ENCODE assay signal across 19 mouse cellular contexts in genomic region chr4:131177889-131178288, GRCm38 (mm10).
DNase-seq lines count a peak whose midpoint lies in the region; ATAC-seq lines count a peak whose summit lies in the region.
"Had no signal": no experiment of that assay in that cellular context is flagged by ENCODE, and none has a peak within 500 bp of the region (broad histone marks: within the 10 kb centered on the region; RNA-seq: fewer than 3 reads in every experiment).

No protein-coding gene starts in this region.

- no peak overlapping the region for H3K4me2 ChIP-seq in midbrain, embryonic 14.5 days (ENCODE audit: low read length)
- H3K4me2 ChIP-seq in embryonic facial prominence, embryonic 13.5 days, result no peak overlapping the region
- peak overlapping the region; percentile 18 for H3K4me2 ChIP-seq in limb, embryonic 12.5 days
- H3K4me2 ChIP-seq: hindbrain, embryonic 15.5 days; midbrain, embryonic 13.5 days had no signal

- H3K4me1 ChIP-seq in midbrain, embryonic 10.5 days, result 0 out of 2 replicates have a peak, but pooled peaks cover 6% of the 10 kb centered on the region
- no peaks in the 10 kb centered on the region for H3K4me1 ChIP-seq in midbrain, embryonic 14.5 days (ENCODE audit: control insufficient read depth, insufficient read depth, low read length)
- peaks cover 24% of the 10 kb centered on the region for H3K4me1 ChIP-seq in embryonic facial prominence, embryonic 13.5 days
- H3K4me1 ChIP-seq in limb, embryonic 12.5 days (replicated peaks), result peaks cover 48% of the 10 kb centered on the region

- no peak for ATAC-seq in midbrain, embryonic 14.5 days (ENCODE audit: low FRiP score, low TSS enrichment)
- ATAC-seq in embryonic facial prominence, embryonic 13.5 days (ENCODE audit: insufficient number of reproducible peaks, insufficient read depth, low FRiP score, low TSS enrichment, low read depth), result no peak
- 0 out of 2 replicates have a peak, but pooled peaks have one; percentile 36 for ATAC-seq in limb, embryonic 12.5 days (ENCODE audit: insufficient number of reproducible peaks, insufficient read depth, low FRiP score, low TSS enrichment, low read depth)
- ATAC-seq in activated CD4-positive, CD25-positive, alpha-beta regulatory T cell, adult 4 months, result no peak
- ATAC-seq: midbrain, embryonic 13.5 days had no signal

- peak; percentile 22 for DNase-seq in midbrain, embryonic 10.5 days (ENCODE audit: low spot score)
- no peak for DNase-seq in midbrain, embryonic 14.5 days
- DNase-seq in cerebellum, adult 8-10 months, result no peak
- DNase-seq in frontal cortex, postnatal 36 days (ENCODE audit: low spot score in 2 of 2), result no peak
- DNase-seq: adrenal gland, adult 8-10 months; cerebellum, adult 9-10 months; gastrocnemius, postnatal 10 days; heart, postnatal 36 days; kidney, adult 18-20 months; right cerebral cortex, postnatal 14 days; spleen, adult 18-20 months had no signal

- H3K27ac ChIP-seq in midbrain, embryonic 10.5 days (replicated peaks), result no peak overlapping the region
- H3K27ac ChIP-seq in midbrain, embryonic 14.5 days (replicated peaks; ENCODE audit: low read depth, low read length), result no peak overlapping the region
- peak overlapping the region; percentile 4 for H3K27ac ChIP-seq in embryonic facial prominence, embryonic 13.5 days
- peak overlapping the region; percentile 73 for H3K27ac ChIP-seq in limb, embryonic 12.5 days
- H3K27ac ChIP-seq: hindbrain, embryonic 15.5 days; kidney, postnatal 0 days; layer of hippocampus, adult 2 months; liver, embryonic 14.5 days; midbrain, embryonic 13.5 days had no signal

- H3K4me3 ChIP-seq in midbrain, embryonic 10.5 days, result no peak overlapping the region
- H3K4me3 ChIP-seq in midbrain, embryonic 14.5 days (replicated peaks; ENCODE audit: low read depth, low read length), result no peak overlapping the region
- H3K4me3 ChIP-seq in embryonic facial prominence, embryonic 13.5 days, result no peak overlapping the region
- no peak overlapping the region for H3K4me3 ChIP-seq in limb, embryonic 12.5 days (replicated peaks)
- H3K4me3 ChIP-seq: hindbrain, embryonic 15.5 days; layer of hippocampus, adult 2 months; midbrain, embryonic 13.5 days had no signal

- H3K27me3 ChIP-seq in midbrain, embryonic 10.5 days (ENCODE audit: low read depth, poor library complexity, severe bottlenecking), result no peaks in the 10 kb centered on the region
- H3K27me3 ChIP-seq in midbrain, embryonic 14.5 days (ENCODE audit: control insufficient read depth, insufficient read depth, low read length), result no peaks in the 10 kb centered on the region
- no peaks in the 10 kb centered on the region for H3K27me3 ChIP-seq in embryonic facial prominence, embryonic 13.5 days
- H3K27me3 ChIP-seq in limb, embryonic 12.5 days, result no peaks in the 10 kb centered on the region
- H3K27me3 ChIP-seq: hindbrain, embryonic 15.5 days; midbrain, embryonic 13.5 days had no signal

- peaks cover 15% of the 10 kb centered on the region; the same call in 1 of the 2 replicates for H3K9me3 ChIP-seq in midbrain, embryonic 10.5 days (replicated peaks)
- no peaks in the 10 kb centered on the region for H3K9me3 ChIP-seq in midbrain, embryonic 14.5 days (ENCODE audit: control insufficient read depth, low read length)
- no peaks in the 10 kb centered on the region for H3K9me3 ChIP-seq in embryonic facial prominence, embryonic 13.5 days
- no peaks in the 10 kb centered on the region for H3K9me3 ChIP-seq in limb, embryonic 12.5 days
- H3K9me3 ChIP-seq: hindbrain, embryonic 15.5 days; midbrain, embryonic 13.5 days had no signal

- no peaks in the 10 kb centered on the region for H3K36me3 ChIP-seq in midbrain, embryonic 10.5 days
- H3K36me3 ChIP-seq in midbrain, embryonic 14.5 days (ENCODE audit: control insufficient read depth, insufficient read depth, low read length), result no peaks in the 10 kb centered on the region
- H3K36me3 ChIP-seq in embryonic facial prominence, embryonic 13.5 days, result no peaks in the 10 kb centered on the region
- H3K36me3 ChIP-seq in limb, embryonic 12.5 days, result no peaks in the 10 kb centered on the region
- H3K36me3 ChIP-seq: hindbrain, embryonic 15.5 days; midbrain, embryonic 13.5 days had no signal

- H3K9ac ChIP-seq in midbrain, embryonic 14.5 days (replicated peaks; ENCODE audit: low read length), result no peak overlapping the region
- H3K9ac ChIP-seq in embryonic facial prominence, embryonic 13.5 days, result no peak overlapping the region
- H3K9ac ChIP-seq in limb, embryonic 12.5 days (replicated peaks), result no peak overlapping the region
- H3K9ac ChIP-seq: hindbrain, embryonic 15.5 days; liver, embryonic 14.5 days; midbrain, embryonic 13.5 days had no signal

- 58% methylated on average over 6 of the region's 6 CpGs for WGBS in midbrain, embryonic 10.5 days
- WGBS in midbrain, embryonic 14.5 days, result 60% methylated on average over 6 of the region's 6 CpGs
- 18% methylated on average over 6 of the region's 6 CpGs for WGBS in embryonic facial prominence, embryonic 13.5 days
- WGBS in limb, embryonic 12.5 days, result 11% methylated on average over 6 of the region's 6 CpGs

Comparison
In these comparisons a context has a peak if more than half of its experiments do, and no peak if none do; other contexts are left out.
1. H3K27ac ChIP-seq: peak in embryonic facial prominence, embryonic 13.5 days (single experiment) and limb, embryonic 12.5 days (single experiment); none in midbrain, embryonic 10.5 days (single experiment) and midbrain, embryonic 14.5 days (single experiment).